Mouse (Mus musculus) liver, embryonic 12.5 days (tissue): ENCODE measurements around the gene Gm10799. TPM values are rescaled to one million over a fixed set of nuclear protein-coding genes. Genes with fewer than 3 reads are reported as not detected.

Experiments used
- ATAC-seq: fragments of 200-750 bp; cut with Nextera tagmentation; 2 replicates; pipeline ENCODE4 v1.8.0; 2017; ENCODE audit warnings: moderate number of reproducible peaks, mild to moderate bottlenecking, moderate library complexity
- H3K27ac ChIP-seq: fragments of 300-500 bp; sonication (generic); 2 replicates; pipeline ENCODE4 v1.5.1; 2016; ENCODE audit warnings: mild to moderate bottlenecking
- H3K27me3 ChIP-seq: fragments of 300-500 bp; sonication (generic); replicated peaks from 2 replicates; pipeline ENCODE4 v1.6.1; 2016; ENCODE audit warnings: mild to moderate bottlenecking, moderate library complexity
- H3K36me3 ChIP-seq: fragments of 300-500 bp; sonication (generic); 2 replicates; pipeline ENCODE4 v1.6.1; 2016; ENCODE audit warnings: mild to moderate bottlenecking, moderate library complexity
- H3K4me1 ChIP-seq: fragments of 300-500 bp; sonication (generic); 2 replicates; pipeline ENCODE4 v1.6.1; 2016
- H3K4me2 ChIP-seq: fragments of 300-500 bp; sonication (generic); 2 replicates; pipeline ENCODE4 v1.6.1; 2016; ENCODE audit warnings: mild to moderate bottlenecking, moderate library complexity
- H3K4me3 ChIP-seq: fragments of 300-500 bp; sonication (generic); 2 replicates; pipeline ENCODE4 v1.5.1; 2016; ENCODE audit warnings: mild to moderate bottlenecking, moderate library complexity
- H3K9ac ChIP-seq: fragments of 300-500 bp; sonication (generic); 2 replicates; pipeline ENCODE4 v1.6.1; 2016; ENCODE audit warnings: mild to moderate bottlenecking, moderate library complexity
- H3K9me3 ChIP-seq: fragments of 300-500 bp; sonication (generic); replicated peaks from 2 replicates; pipeline ENCODE4 v1.6.1; 2016; ENCODE audit warnings: mild to moderate bottlenecking, moderate library complexity
- WGBS: fragments of 180-500 bp; shearing (Covaris S2); methylation state at CpG from one replicate; pipeline ENCODE4 v1.1.7; 2016; ENCODE audit not compliant: insufficient replicate concordance; 5-methylcytosine and 5-hydroxymethylcytosine counted together
- polyA plus RNA-seq: library from polyadenylated mRNA; unstranded; fragments of >200 nt; fragmentation: Nextera tagmentation; extraction: Ambion mirVana; gene quantifications from 2 replicates; pipeline ENCODE4 v1.2.1, GENCODE M21; 2016

Gene Gm10799
- polyA plus RNA-seq, 1 experiment from 2014 or later, result not detected

- ATAC-seq, result no peak
- H3K9me3 ChIP-seq, result no peaks in the 10 kb centered on the region
- H3K4me3 ChIP-seq, result no peak overlapping the region
- H3K36me3 ChIP-seq, result peaks cover 93% of the 10 kb centered on the region
- H3K27ac ChIP-seq, result peak overlapping the region; percentile 27
- H3K9ac ChIP-seq, result peak overlapping the region; percentile 50
- peaks cover 19% of the 10 kb centered on the region for H3K4me1 ChIP-seq
- 81% methylated on average over 6 of the region's 6 CpGs for WGBS
- H3K4me2 ChIP-seq, result no peak overlapping the region
- no peaks in the 10 kb centered on the region for H3K27me3 ChIP-seq
Measured at GRCm38 (mm10) chr2:104035595-104035994, 32.8 kb downstream of the Gm10799 start.

DNA sequence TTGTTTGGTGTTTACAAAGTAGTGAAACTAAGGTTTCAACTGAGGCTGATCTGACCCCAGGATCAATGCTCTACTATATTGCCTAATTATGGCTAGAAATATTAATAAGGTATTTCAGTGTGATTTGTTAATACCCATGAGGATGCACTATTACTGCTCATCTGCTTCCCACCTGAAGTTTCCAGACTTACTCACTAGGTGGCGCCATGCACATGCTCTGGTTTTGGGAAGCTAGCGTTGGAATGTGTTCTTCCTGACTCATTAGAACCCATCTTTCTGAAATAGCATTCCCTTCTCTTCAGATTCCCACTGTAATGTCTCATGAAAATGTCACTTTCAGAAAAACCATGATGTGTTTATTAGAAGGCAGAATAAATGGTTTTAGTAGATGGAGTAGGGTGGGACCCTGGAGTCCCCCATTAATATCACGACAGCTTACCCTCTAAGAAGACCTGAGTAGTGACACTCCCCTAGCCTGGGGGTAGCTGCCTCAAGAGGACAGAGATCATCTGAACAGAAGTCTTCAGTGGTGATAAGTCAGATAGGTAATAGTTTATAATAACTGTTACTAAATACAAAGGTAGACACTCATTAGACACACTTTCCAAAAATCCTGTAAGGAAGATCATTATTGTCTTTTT lies 33.4 kb downstream of the Gm10799 start:
- peak; percentile 59 for ATAC-seq
- 34% methylated on average over 3 of the region's 3 CpGs for WGBS
- Histone ChIP-seq H3K9ac (no peak overlapping the region), H3K4me2 (no peak overlapping the region), H3K4me3 (no peak overlapping the region), H3K27me3 (no peaks in the 10 kb centered on the region), H3K4me1 (peaks cover 22% of the 10 kb centered on the region), H3K36me3 (peaks cover 91% of the 10 kb centered on the region), H3K27ac (no peak overlapping the region), H3K9me3 (no peaks in the 10 kb centered on the region)

- H3K4me3 ChIP-seq, result no peak overlapping the region
- no peak for ATAC-seq
- no peak overlapping the region for H3K4me2 ChIP-seq
- H3K36me3 ChIP-seq, result peaks cover 65% of the 10 kb centered on the region
- no peak overlapping the region for H3K27ac ChIP-seq
- H3K9me3 ChIP-seq, result no peaks in the 10 kb centered on the region
- no peak overlapping the region for H3K9ac ChIP-seq
- H3K27me3 ChIP-seq, result no peaks in the 10 kb centered on the region
- H3K4me1 ChIP-seq, result peaks cover 41% of the 10 kb centered on the region
- WGBS, result 89% methylated on average over 3 of the region's 3 CpGs
Measured at GRCm38 (mm10) chr2:104032056-104032455, 36.3 kb downstream of the Gm10799 start.

- WGBS, result 77% methylated on average over 3 of the region's 3 CpGs
Measured at GRCm38 (mm10) chr2:104030381-104030780, 38.0 kb downstream of the Gm10799 start.

GRCm38 (mm10) chr2:104029074-104029473 lies 39.3 kb downstream of the Gm10799 start:
- WGBS, result 5% methylated on average over 2 of the region's 2 CpGs
- Histone ChIP-seq H3K9ac (peak overlapping the region; percentile 99), H3K27ac (peak overlapping the region; percentile 94), H3K4me3 (peak overlapping the region; percentile 97), H3K4me2 (peak overlapping the region; percentile 79), H3K9me3 (no peaks in the 10 kb centered on the region), H3K4me1 (peaks cover 34% of the 10 kb centered on the region), H3K36me3 (peaks cover 35% of the 10 kb centered on the region), H3K27me3 (0 out of 2 replicates have a peak, but pooled peaks cover 3% of the 10 kb centered on the region)
- peak; percentile 78 for ATAC-seq

More at GRCm38 (mm10) chr2:104030381-104030780, 38.0 kb downstream of the Gm10799 start:
- Histone ChIP-seq H3K27me3 (no peaks in the 10 kb centered on the region), H3K4me3 (peak overlapping the region; percentile 3), H3K4me2 (peak overlapping the region; percentile 79), H3K9ac (peak overlapping the region; percentile 99; the same call in 1 of the 2 replicates), H3K9me3 (no peaks in the 10 kb centered on the region), H3K36me3 (peaks cover 48% of the 10 kb centered on the region), H3K4me1 (peaks cover 34% of the 10 kb centered on the region), H3K27ac (peak overlapping the region; percentile 94; the same call in 1 of the 2 replicates)
- ATAC-seq, result no peak

DNA sequence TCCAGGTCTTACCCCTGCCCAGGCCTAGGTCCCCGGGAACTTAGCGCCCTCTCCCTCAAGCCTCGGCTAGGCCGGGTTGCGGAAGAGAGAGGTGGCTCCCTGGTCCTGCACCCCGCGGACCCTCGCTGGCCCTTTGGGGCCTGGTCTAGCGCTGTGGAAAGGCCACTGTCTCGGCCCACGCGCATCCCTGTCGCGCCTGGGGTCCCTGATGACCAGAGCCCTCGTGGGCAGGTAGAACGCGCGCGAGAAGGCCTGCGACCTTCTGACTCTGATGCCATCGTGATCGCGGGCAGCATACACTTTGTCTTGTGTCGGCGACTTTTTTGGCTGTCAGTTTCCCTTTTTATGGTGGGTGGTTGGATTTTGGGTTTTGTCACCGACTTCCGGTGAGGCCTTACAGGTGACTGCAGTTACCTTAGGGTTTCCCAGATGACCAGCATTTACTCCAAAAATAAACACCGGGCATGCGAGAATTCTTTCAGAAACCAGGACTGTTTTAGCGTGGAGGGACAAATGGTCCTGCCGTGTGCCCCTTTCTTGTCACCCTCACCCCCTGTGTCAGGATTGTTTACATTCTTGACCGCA lies 40.1 kb downstream of the Gm10799 start, which contains the start of gene 4931422A03Rik:
Gene 4931422A03Rik (minus strand): TSS at position 223 of the 585 bp plus-strand sequence.
- Histone ChIP-seq H3K27me3 (0 out of 2 replicates have a peak, but pooled peaks cover 3% of the 10 kb centered on the region), H3K9ac (peak within 1 kb of the TSS; percentile 99), H3K4me2 (peak within 1 kb of the TSS; percentile 79), H3K4me3 (peak within 1 kb of the TSS; percentile 97), H3K4me1 (peaks cover 34% of the 10 kb centered on the region), H3K27ac (peak within 1 kb of the TSS; percentile 94), H3K9me3 (no peaks in the 10 kb centered on the region), H3K36me3 (peaks cover 28% of the 10 kb centered on the region)
- 1% methylated on average over 32 of the region's 32 CpGs for WGBS
- peak; percentile 59 for ATAC-seq

DNA sequence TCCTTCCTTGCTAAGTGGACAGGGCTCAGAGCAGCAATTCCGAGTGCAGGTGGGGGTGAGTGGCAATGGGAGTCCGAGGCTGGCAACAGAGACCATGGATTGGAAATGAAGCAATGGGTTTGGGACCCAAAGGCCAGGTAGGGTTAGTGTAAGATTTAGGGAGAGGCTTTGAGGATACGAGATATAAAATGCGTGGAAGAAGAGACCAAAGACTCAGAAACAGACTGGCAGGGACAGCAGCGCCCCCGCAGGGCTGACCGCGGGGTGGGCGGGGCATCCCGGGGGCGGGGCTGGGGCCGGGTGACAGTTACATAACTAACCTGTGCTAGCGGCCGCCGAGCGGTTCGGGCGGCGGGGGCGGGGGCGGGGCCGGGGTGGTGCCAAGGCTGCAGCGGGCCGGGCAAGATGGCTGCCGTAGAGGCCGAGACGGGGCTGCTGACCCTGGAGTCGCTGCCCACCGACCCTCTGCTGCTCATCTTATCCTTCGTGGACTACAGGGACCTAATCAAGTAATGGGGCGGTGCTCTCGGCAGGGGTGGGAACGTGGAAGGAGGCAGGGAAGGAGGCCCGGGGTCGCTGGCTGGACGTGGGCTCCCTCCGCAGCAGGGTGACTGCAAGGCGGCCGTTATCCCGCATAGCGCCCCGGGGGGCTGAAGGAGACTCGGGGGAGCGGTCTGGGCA lies 40.8 kb downstream of the Gm10799 start, which contains the start of gene Fbxo3:
Gene Fbxo3 (plus strand): TSS at position 264 of the 681 bp plus-strand sequence.
- Histone ChIP-seq H3K4me1 (peaks cover 34% of the 10 kb centered on the region), H3K36me3 (peaks cover 23% of the 10 kb centered on the region)
- 7% methylated on average over 39 of the region's 44 CpGs for WGBS

DNA sequence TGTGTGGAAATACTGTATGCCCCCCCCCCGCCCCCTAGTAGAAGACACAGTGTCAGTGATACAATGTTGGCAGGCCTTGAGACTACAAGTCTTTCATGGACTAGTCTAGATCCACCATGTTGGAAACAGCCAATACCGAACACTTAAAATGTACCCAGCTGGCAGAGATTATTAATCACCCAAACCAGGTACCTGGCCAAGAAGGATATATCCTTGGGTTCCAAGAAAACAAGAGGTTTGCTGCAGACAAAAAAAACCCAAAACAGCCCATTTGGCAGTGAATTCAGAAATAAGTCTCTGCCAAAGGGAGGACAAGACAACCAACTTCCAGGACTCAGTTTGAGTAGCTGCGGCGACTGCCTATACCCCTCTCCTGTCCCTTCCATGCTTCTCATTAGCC lies 43.7 kb downstream of the Gm10799 start:
- H3K9ac ChIP-seq, result no peak overlapping the region
- no peak overlapping the region for H3K4me3 ChIP-seq
- no peaks in the 10 kb centered on the region for H3K9me3 ChIP-seq
- H3K4me1 ChIP-seq, result peaks cover 19% of the 10 kb centered on the region
- H3K4me2 ChIP-seq, result no peak overlapping the region
- H3K27me3 ChIP-seq, result 0 out of 2 replicates have a peak, but pooled peaks cover 3% of the 10 kb centered on the region
- no peaks in the 10 kb centered on the region for H3K36me3 ChIP-seq
- no peak for ATAC-seq
- WGBS, result 82% methylated on average over 4 of the region's 4 CpGs
- H3K27ac ChIP-seq, result no peak overlapping the region

More for the DNA sequence above, 40.8 kb downstream of the Gm10799 start, which contains the start of gene Fbxo3:
- Histone ChIP-seq H3K9me3 (no peaks in the 10 kb centered on the region), H3K9ac (peak within 1 kb of the TSS; percentile 99), H3K27me3 (0 out of 2 replicates have a peak, but pooled peaks cover 3% of the 10 kb centered on the region), H3K27ac (peak within 1 kb of the TSS; percentile 94), H3K4me3 (peak within 1 kb of the TSS; percentile 97), H3K4me2 (peak within 1 kb of the TSS; percentile 79)
- peak; percentile 93 for ATAC-seq

DNA sequence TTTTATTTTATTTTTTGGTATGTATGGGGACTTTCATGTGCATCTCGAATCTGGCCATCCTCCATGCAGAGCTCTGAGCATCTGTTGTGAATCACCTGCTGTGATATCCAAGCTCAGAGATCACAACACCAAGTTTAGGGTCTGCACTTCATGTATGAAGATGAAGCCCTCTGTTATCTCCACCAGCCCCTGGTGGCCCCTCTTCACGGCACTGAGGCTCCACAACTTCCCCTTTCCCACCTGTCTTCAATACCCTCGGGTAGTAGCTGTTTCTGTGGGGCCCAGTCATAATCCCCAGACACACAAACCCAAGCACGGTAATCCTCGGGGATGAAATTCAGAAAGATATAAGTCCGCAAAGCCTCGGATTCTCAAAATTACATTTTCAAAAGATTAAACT lies 45.3 kb downstream of the Gm10799 start:
- Histone ChIP-seq H3K36me3 (no peaks in the 10 kb centered on the region), H3K4me2 (no peak overlapping the region), H3K27ac (no peak overlapping the region), H3K27me3 (peaks cover 3% of the 10 kb centered on the region; the same call in 1 of the 2 replicates), H3K9me3 (no peaks in the 10 kb centered on the region), H3K4me3 (no peak overlapping the region), H3K4me1 (peaks cover 7% of the 10 kb centered on the region), H3K9ac (no peak overlapping the region)
- WGBS, result 63% methylated on average over 7 of the region's 7 CpGs
- ATAC-seq, result no peak
